ENCODE assay signal across 18 mouse cellular contexts in the genomic region with DNA sequence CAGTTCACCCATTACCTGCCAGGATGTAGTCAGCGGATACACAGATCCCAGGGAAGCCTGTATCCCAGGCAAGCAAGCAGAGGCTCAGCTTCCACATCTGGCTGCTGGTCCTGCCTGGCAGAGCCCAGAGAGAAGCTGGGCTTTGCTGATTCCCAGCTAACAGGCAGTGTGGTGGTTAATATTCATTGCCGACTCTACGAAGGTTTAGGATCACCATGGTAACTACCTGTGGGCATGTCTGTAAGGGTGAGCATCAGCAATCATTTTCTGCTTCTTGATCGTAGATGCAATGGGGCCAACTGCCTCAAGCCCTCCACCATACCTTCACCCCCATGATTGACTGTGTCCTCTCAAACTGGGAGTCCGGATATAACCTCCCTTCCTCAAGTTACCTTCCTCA. TPM values are rescaled to one million over a fixed set of nuclear protein-coding genes. Genes with fewer than 3 reads are reported as not detected.
DNase-seq lines count a peak whose midpoint lies in the region; ATAC-seq lines count a peak whose summit lies in the region.
"Had no signal": no experiment of that assay in that cellular context is flagged by ENCODE, and none has a peak within 500 bp of the region (broad histone marks: within the 10 kb centered on the region; RNA-seq: fewer than 3 reads in every experiment).

No protein-coding gene starts in this region.

- no peak overlapping the region for H3K9ac ChIP-seq in midbrain, embryonic 11.5 days (ENCODE audit: low read length)
- H3K9ac ChIP-seq in midbrain, embryonic 16.5 days (ENCODE audit: low read depth, low read length), result no peak overlapping the region
- H3K9ac ChIP-seq: heart, embryonic 13.5 days had no signal

- 0 out of 2 replicates have a peak overlapping the region, but pooled peaks have one; percentile 36 for H3K27ac ChIP-seq in heart, embryonic 10.5 days
- H3K27ac ChIP-seq in midbrain, embryonic 11.5 days (ENCODE audit: low read depth, low read length), result no peak overlapping the region
- no peak overlapping the region for H3K27ac ChIP-seq in midbrain, embryonic 10.5 days (replicated peaks)
- H3K27ac ChIP-seq in midbrain, embryonic 16.5 days (ENCODE audit: low read length), result peak overlapping the region; percentile 56; the same call in 1 of the 2 replicates
- H3K27ac ChIP-seq: embryonic facial prominence, embryonic 10.5 days; heart, adult 2 months; heart, embryonic 13.5 days had no signal

- no peak overlapping the region for H3K4me2 ChIP-seq in midbrain, embryonic 11.5 days
- no peak overlapping the region for H3K4me2 ChIP-seq in midbrain, embryonic 16.5 days (ENCODE audit: low read length)
- H3K4me2 ChIP-seq: heart, embryonic 13.5 days had no signal

- no peaks in the 10 kb centered on the region for H3K9me3 ChIP-seq in heart, embryonic 10.5 days
- no peaks in the 10 kb centered on the region for H3K9me3 ChIP-seq in midbrain, embryonic 11.5 days (ENCODE audit: control insufficient read depth, low read length)
- no peaks in the 10 kb centered on the region for H3K9me3 ChIP-seq in midbrain, embryonic 10.5 days (replicated peaks)
- no peaks in the 10 kb centered on the region for H3K9me3 ChIP-seq in midbrain, embryonic 16.5 days (replicated peaks; ENCODE audit: control insufficient read depth, low read length, poor library complexity, severe bottlenecking)
- H3K9me3 ChIP-seq: embryonic facial prominence, embryonic 10.5 days; heart, embryonic 13.5 days had no signal

- peaks cover 11% of the 10 kb centered on the region for H3K4me1 ChIP-seq in heart, embryonic 10.5 days
- no peaks in the 10 kb centered on the region for H3K4me1 ChIP-seq in midbrain, embryonic 11.5 days (ENCODE audit: control insufficient read depth, insufficient read depth, low read length)
- H3K4me1 ChIP-seq in midbrain, embryonic 10.5 days, result peaks cover 9% of the 10 kb centered on the region; the same call in 1 of the 2 replicates
- 0 out of 2 replicates have a peak, but pooled peaks cover 2% of the 10 kb centered on the region for H3K4me1 ChIP-seq in midbrain, embryonic 16.5 days (ENCODE audit: control insufficient read depth, insufficient read depth, low read length)

- 84% methylated on average over 5 of the region's 5 CpGs for WGBS in heart, embryonic 10.5 days
- 74% methylated on average over 5 of the region's 5 CpGs for WGBS in midbrain, embryonic 11.5 days
- WGBS in midbrain, embryonic 10.5 days, result 81% methylated on average over 5 of the region's 5 CpGs
- WGBS in midbrain, embryonic 16.5 days, result 49% methylated on average over 5 of the region's 5 CpGs

- H3K36me3 ChIP-seq in heart, embryonic 10.5 days, result no peaks in the 10 kb centered on the region
- H3K36me3 ChIP-seq in midbrain, embryonic 11.5 days (ENCODE audit: control insufficient read depth, insufficient read depth, low read length), result no peaks in the 10 kb centered on the region
- H3K36me3 ChIP-seq in midbrain, embryonic 10.5 days, result no peaks in the 10 kb centered on the region
- H3K36me3 ChIP-seq in midbrain, embryonic 16.5 days (ENCODE audit: control insufficient read depth, insufficient read depth, low read length), result no peaks in the 10 kb centered on the region
- H3K36me3 ChIP-seq: embryonic facial prominence, embryonic 10.5 days; heart, embryonic 13.5 days had no signal

- no peak for ATAC-seq in midbrain, embryonic 11.5 days (ENCODE audit: low FRiP score)
- peak; percentile 86 for ATAC-seq in midbrain, embryonic 16.5 days
- ATAC-seq: activated CD4-positive, CD25-positive, alpha-beta regulatory T cell, adult 4 months; forebrain, embryonic 14.5 days; Patski had no signal

- H3K27me3 ChIP-seq in heart, embryonic 10.5 days (ENCODE audit: insufficient read depth, poor library complexity, severe bottlenecking), result peaks cover 89% of the 10 kb centered on the region
- no peaks in the 10 kb centered on the region for H3K27me3 ChIP-seq in midbrain, embryonic 11.5 days (ENCODE audit: control insufficient read depth, insufficient read depth, low read length)
- H3K27me3 ChIP-seq in midbrain, embryonic 10.5 days (ENCODE audit: low read depth, poor library complexity, severe bottlenecking), result no peaks in the 10 kb centered on the region; the same call in 1 of the 2 replicates
- H3K27me3 ChIP-seq in midbrain, embryonic 16.5 days (ENCODE audit: control insufficient read depth, insufficient read depth, low read depth, low read length), result no peaks in the 10 kb centered on the region
- H3K27me3 ChIP-seq: CH12.LX, Patski had no signal

- DNase-seq in heart, embryonic 10.5 days (ENCODE audit: low spot score), result no peak
- no peak for DNase-seq in heart, adult 9 months (ENCODE audit: low spot score in 2 of 2)
- DNase-seq in midbrain, embryonic 11.5 days (ENCODE audit: low spot score, missing footprints), result peak; percentile 76
- no peak for DNase-seq in midbrain, embryonic 10.5 days (ENCODE audit: low spot score)
- DNase-seq in thymus, postnatal 25 days, result no peak
- DNase-seq: adrenal gland, postnatal 14 days; cerebellum, adult 18-20 months; cerebellum, postnatal 10 days; gastrocnemius, postnatal 14 days; heart, adult 2 months; heart, postnatal 36 days had no signal

- H3K4me3 ChIP-seq in heart, embryonic 10.5 days, result no peak overlapping the region
- no peak overlapping the region for H3K4me3 ChIP-seq in midbrain, embryonic 11.5 days (ENCODE audit: low read depth, low read length)
- H3K4me3 ChIP-seq in midbrain, embryonic 10.5 days, result no peak overlapping the region
- no peak overlapping the region for H3K4me3 ChIP-seq in midbrain, embryonic 16.5 days (ENCODE audit: low read depth, low read length)
- H3K4me3 ChIP-seq: embryonic facial prominence, embryonic 10.5 days; heart, adult 2 months; heart, embryonic 13.5 days had no signal

RNA-seq across cellular contexts. Expression of gene Galnt2, which starts 37.2 kb away (rescaled TPM):
- polyA plus RNA-seq in heart, embryonic 10.5 days (2016; fragmentation: Nextera tagmentation; extraction: Ambion mirVana), result 44.7 and 59.3 TPM in 2 replicates
- polyA plus RNA-seq in midbrain, embryonic 11.5 days (2014; fragmentation: Nextera tagmentation; extraction: Ambion mirVana), result 66.9 and 76.6 TPM in 2 replicates
- 35.3 and 47.5 TPM in 2 replicates for polyA plus RNA-seq in midbrain, embryonic 10.5 days (2016; fragmentation: Nextera tagmentation; extraction: Ambion mirVana)
- polyA plus RNA-seq in midbrain, embryonic 16.5 days (2015; fragmentation: Nextera tagmentation; extraction: Ambion mirVana), result 45.7 and 49.0 TPM in 2 replicates

Comparison
In these comparisons a context has a peak if more than half of its experiments do, and no peak if none do; other contexts are left out.
1. H3K27ac ChIP-seq: peak in heart, embryonic 10.5 days (single experiment) and midbrain, embryonic 16.5 days (single experiment); none in midbrain, embryonic 11.5 days (single experiment) and midbrain, embryonic 10.5 days (single experiment).